Mouse (Mus musculus) spleen, adult 2 months (tissue): ENCODE results near the gene Adprh. TPM values are rescaled to one million over a fixed set of nuclear protein-coding genes. Genes with fewer than 3 reads are reported as not detected.

Experiments
- DNase-seq, 2 experiments: peaks; one replicate each; pipeline versions ENCODE4 v3.0.0 to v3.0.0-alpha.2; 2012 to 2021; ENCODE audit warnings: low spot score in 2 of 2, low read depth in 1 of 2
- H3K27ac ChIP-seq: fragments of 200-500 bp; 2 replicates; pipeline ENCODE4 v1.5.1; 2012; ENCODE audit warnings: low read length, inconsistent platforms; ENCODE audit not compliant: insufficient read depth
- H3K27me3 ChIP-seq: fragments of 200-500 bp; 2 replicates; pipeline ENCODE4 v1.6.1; 2012; ENCODE audit warnings: mild to moderate bottlenecking, moderate library complexity, low read length, inconsistent platforms; ENCODE audit not compliant: control insufficient read depth, insufficient read depth
- H3K36me3 ChIP-seq: fragments of 200-500 bp; 2 replicates; pipeline ENCODE4 v1.6.1; 2012; ENCODE audit warnings: mild to moderate bottlenecking, low read length, inconsistent platforms; ENCODE audit not compliant: control insufficient read depth, insufficient read depth
- H3K4me1 ChIP-seq: fragments of 200-500 bp; 2 replicates; pipeline ENCODE4 v1.6.1; 2011; ENCODE audit warnings: inconsistent platforms; ENCODE audit not compliant: control insufficient read depth, insufficient read depth, insufficient read length
- H3K4me3 ChIP-seq: fragments of 200-500 bp; 2 replicates; pipeline ENCODE4 v1.5.1; 2011; ENCODE audit warnings: mild to moderate bottlenecking, inconsistent platforms; ENCODE audit not compliant: insufficient read depth, insufficient read length; ENCODE audit errors: extremely low read depth
- CTCF ChIP-seq: fragments of 200-500 bp; IDR thresholded peaks from 2 replicates; pipeline ENCODE4 v1.5.1; 2011; ENCODE audit warnings: mild to moderate bottlenecking, inconsistent platforms; ENCODE audit not compliant: insufficient read depth, insufficient read length, insufficient replicate concordance; ENCODE audit errors: extremely low read depth
- POLR2A ChIP-seq: fragments of 200-500 bp; IDR thresholded peaks from 2 replicates; pipeline ENCODE4 v1.6.1; 2011; ENCODE audit warnings: low read depth, low read length, inconsistent platforms
- WGBS: fragments of 180-500 bp; shearing (Covaris S2); methylation state at CpG from one replicate; pipeline ENCODE4 v1.1.7; 2018; 5-methylcytosine and 5-hydroxymethylcytosine counted together
- polyA plus RNA-seq: library from polyadenylated mRNA; depleted of rRNA; stranded (reverse); fragments of >200 nt; gene quantifications from 2 replicates; pipeline ENCODE4 v1.2.3, GENCODE M21; 2012

Gene Adprh
- polyA plus RNA-seq, 1 experiment = 47.4 TPM

DNA sequence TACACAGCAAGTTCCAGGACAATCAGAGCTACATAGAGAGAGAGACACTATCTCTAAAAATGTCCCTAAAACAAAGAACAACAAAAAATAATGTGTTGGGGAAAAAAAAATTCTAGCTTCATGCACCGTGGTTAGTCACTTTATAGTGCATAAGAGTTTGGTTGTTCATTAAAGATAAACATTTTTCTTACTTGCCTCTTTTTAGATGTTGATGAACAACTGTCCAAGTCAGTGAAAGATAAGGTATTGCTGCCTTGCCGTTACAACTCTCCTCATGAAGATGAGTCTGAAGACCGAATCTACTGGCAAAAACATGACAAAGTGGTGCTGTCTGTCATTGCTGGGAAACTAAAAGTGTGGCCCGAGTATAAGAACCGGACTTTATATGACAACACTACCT is 21.2 kb upstream of the Adprh start:
- no peaks in the 10 kb centered on the region for H3K27me3 ChIP-seq
- no peak for TF ChIP-seq POLR2A
- no peak for TF ChIP-seq CTCF
- no peaks in the 10 kb centered on the region for H3K36me3 ChIP-seq
- H3K4me1 ChIP-seq = peaks cover 3% of the 10 kb centered on the region; the same call in 1 of the 2 replicates
- H3K4me3 ChIP-seq = no peak overlapping the region
- 82% methylated on average over 5 of the region's 5 CpGs for WGBS
- no peak for DNase-seq
- no peak overlapping the region for H3K27ac ChIP-seq

GRCm38 (mm10) chr16:38472507-38472873 is 20.0 kb upstream of the Adprh start:
- no peaks in the 10 kb centered on the region for H3K27me3 ChIP-seq
- no peaks in the 10 kb centered on the region for H3K36me3 ChIP-seq
- peaks cover 3% of the 10 kb centered on the region; the same call in 1 of the 2 replicates for H3K4me1 ChIP-seq
- no peak overlapping the region for H3K4me3 ChIP-seq
- 90% methylated on average over 5 of the region's 5 CpGs for WGBS
- TF ChIP-seq POLR2A (no peak), CTCF (no peak)
- no peak overlapping the region for H3K27ac ChIP-seq
- no peak for DNase-seq

GRCm38 (mm10) chr16:38471697-38472506 is 19.4 kb upstream of the Adprh start:
- WGBS = 76% methylated on average over 11 of the region's 11 CpGs
- Histone ChIP-seq H3K27me3 (no peaks in the 10 kb centered on the region), H3K4me1 (peaks cover 3% of the 10 kb centered on the region; the same call in 1 of the 2 replicates), H3K4me3 (no peak overlapping the region), H3K36me3 (no peaks in the 10 kb centered on the region), H3K27ac (no peak overlapping the region)
- no peak for TF ChIP-seq POLR2A
- no peak for TF ChIP-seq CTCF
- DNase-seq = no peak

DNA sequence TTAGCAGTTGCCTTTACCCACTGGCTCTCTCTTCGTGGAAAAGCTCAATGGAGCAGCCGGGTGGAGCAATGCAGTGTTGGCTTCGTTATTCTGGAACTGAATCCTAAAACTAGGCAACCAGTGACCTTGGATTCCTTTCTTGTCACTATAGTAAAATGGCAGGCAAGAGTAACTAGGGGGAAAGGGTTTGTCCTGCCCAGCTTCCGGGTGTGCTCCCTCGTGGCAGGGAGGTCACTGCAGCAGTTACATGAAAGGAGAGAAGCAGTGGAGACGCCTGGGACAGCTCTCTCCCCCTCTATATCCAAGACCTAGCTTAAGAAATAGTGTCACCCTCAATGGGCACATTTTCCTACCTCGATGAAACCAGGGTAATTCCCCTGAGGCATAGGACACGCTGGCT is 16.9 kb upstream of the Adprh start:
- Histone ChIP-seq H3K36me3 (no peaks in the 10 kb centered on the region), H3K4me3 (no peak overlapping the region), H3K4me1 (no peaks in the 10 kb centered on the region), H3K27ac (no peak overlapping the region), H3K27me3 (no peaks in the 10 kb centered on the region)
- WGBS = 83% methylated on average over 8 of the region's 8 CpGs
- TF ChIP-seq CTCF = no peak
- TF ChIP-seq POLR2A = no peak
- DNase-seq = no peak

- no peak for DNase-seq
- 56% methylated on average over 3 of the region's 3 CpGs for WGBS
- no peak for TF ChIP-seq CTCF
- TF ChIP-seq POLR2A = no peak
These were observed 16.2 kb upstream of the Adprh start for GRCm38 (mm10) chr16:38468706-38469018.

GRCm38 (mm10) chr16:38467917-38468705 is 15.6 kb upstream of the Adprh start:
- TF ChIP-seq CTCF (no peak), POLR2A (no peak)
- Histone ChIP-seq H3K4me3 (no peak overlapping the region), H3K4me1 (peaks cover under 1% of the 10 kb centered on the region; the same call in 1 of the 2 replicates), H3K36me3 (no peaks in the 10 kb centered on the region), H3K27me3 (no peaks in the 10 kb centered on the region), H3K27ac (no peak overlapping the region)
- DNase-seq = no peak
- 74% methylated on average over 8 of the region's 8 CpGs for WGBS

More at GRCm38 (mm10) chr16:38468706-38469018, 16.2 kb upstream of the Adprh start:
- Histone ChIP-seq H3K27me3 (no peaks in the 10 kb centered on the region), H3K4me3 (no peak overlapping the region), H3K36me3 (no peaks in the 10 kb centered on the region), H3K4me1 (no peaks in the 10 kb centered on the region), H3K27ac (no peak overlapping the region)
